Mouse (Mus musculus) ES-E14 (cell line): ENCODE measurements around the gene Slc9a4. TPM values are rescaled to one million over a fixed set of nuclear protein-coding genes. Genes with fewer than 3 reads are reported as not detected.

Source experiments
- DNase-seq: peaks from one replicate; pipeline ENCODE4 v3.0.0-alpha.2; 2013; ENCODE audit warnings: low read depth, low spot score
- H3K27ac ChIP-seq: 2 replicates; pipeline ENCODE4 v1.5.1; 2012; ENCODE audit warnings: low read depth, mild to moderate bottlenecking, low read length, moderate library complexity, mixed read lengths; ENCODE audit not compliant: poor library complexity, insufficient read depth, severe bottlenecking
- H3K36me3 ChIP-seq: 2 replicates; pipeline ENCODE4 v1.6.1; 2012; ENCODE audit warnings: mild to moderate bottlenecking, low read length, moderate library complexity, mixed read lengths; ENCODE audit not compliant: control insufficient read depth, poor library complexity, insufficient read depth, severe bottlenecking
- H3K4me1 ChIP-seq, 2 experiments: fragments of 150-350 bp in 1 of 2; sonication (generic) in 1 of 2; 2 replicates each; pipeline ENCODE4 v1.6.1; 2012; ENCODE audit warnings: low read length in 2 of 2, mild to moderate bottlenecking in 1 of 2, mixed read lengths in 1 of 2; ENCODE audit not compliant: control insufficient read depth in 2 of 2, insufficient read depth in 2 of 2, poor library complexity in 1 of 2
- H3K4me3 ChIP-seq, 2 experiments: fragments of 150-350 bp in 1 of 2; sonication (generic) in 1 of 2; 2 replicates each; pipeline ENCODE4 v1.5.1; 2012; ENCODE audit warnings: low read length in 2 of 2, low read depth in 1 of 2, mild to moderate bottlenecking in 1 of 2, mixed read lengths in 1 of 2; ENCODE audit not compliant: insufficient read depth in 1 of 2, poor library complexity in 1 of 2, severe bottlenecking in 1 of 2
- H3K9ac ChIP-seq: 2 replicates; pipeline ENCODE4 v1.6.1; 2012; ENCODE audit warnings: low read depth, mild to moderate bottlenecking, low read length, mixed read lengths; ENCODE audit not compliant: poor library complexity, insufficient read depth, severe bottlenecking
- H3K9me3 ChIP-seq: fragments of 150-350 bp; sonication (generic); 2 replicates; pipeline ENCODE4 v1.6.1; 2012; ENCODE audit warnings: low read depth, mild to moderate bottlenecking, low read length; ENCODE audit not compliant: control insufficient read depth, insufficient read depth
- CHD2 ChIP-seq: IDR thresholded peaks from 2 replicates; pipeline ENCODE4 v1.6.1; 2014; ENCODE audit warnings: mild to moderate bottlenecking, low read depth, low read length, inconsistent platforms
- HCFC1 ChIP-seq: IDR thresholded peaks from 2 replicates; pipeline ENCODE4 v1.6.1; 2012; ENCODE audit warnings: low read length, inconsistent platforms, borderline replicate concordance; ENCODE audit not compliant: insufficient read depth
- MAFK ChIP-seq: IDR thresholded peaks from 2 replicates; pipeline ENCODE4 v1.6.1; 2014; ENCODE audit warnings: mild to moderate bottlenecking, low read depth, low read length, inconsistent platforms; ENCODE audit not compliant: insufficient read depth
- ZC3H11A ChIP-seq: IDR thresholded peaks from 2 replicates; pipeline ENCODE4 v1.6.1; 2012; ENCODE audit warnings: low read depth, mild to moderate bottlenecking, inconsistent platforms, low read length, borderline replicate concordance
- ZNF384 ChIP-seq: IDR thresholded peaks from 2 replicates; pipeline ENCODE4 v1.6.1; 2012; ENCODE audit warnings: low read depth, low read length, inconsistent platforms
- in situ Hi-C, 2 experiments: fragments of 600-800 bp; cut with MboI; formaldehyde crosslinking; loops; one replicate each; pipeline ENCODE4 v1.15.1; 2025; ENCODE audit warnings: low sequenced_read_pairs in 2 of 2, inconsistent platforms in 1 of 2; ENCODE audit not compliant: unreplicated experiment in 2 of 2
- total RNA-seq: library from RNA; depleted of rRNA; stranded (reverse); fragments of 300-350 nt; gene quantifications from 2 replicates; pipeline ENCODE4 v1.2.3, GENCODE M21; 2012

Slc9a4 gene
- total RNA-seq, 1 experiment: not detected

DNA sequence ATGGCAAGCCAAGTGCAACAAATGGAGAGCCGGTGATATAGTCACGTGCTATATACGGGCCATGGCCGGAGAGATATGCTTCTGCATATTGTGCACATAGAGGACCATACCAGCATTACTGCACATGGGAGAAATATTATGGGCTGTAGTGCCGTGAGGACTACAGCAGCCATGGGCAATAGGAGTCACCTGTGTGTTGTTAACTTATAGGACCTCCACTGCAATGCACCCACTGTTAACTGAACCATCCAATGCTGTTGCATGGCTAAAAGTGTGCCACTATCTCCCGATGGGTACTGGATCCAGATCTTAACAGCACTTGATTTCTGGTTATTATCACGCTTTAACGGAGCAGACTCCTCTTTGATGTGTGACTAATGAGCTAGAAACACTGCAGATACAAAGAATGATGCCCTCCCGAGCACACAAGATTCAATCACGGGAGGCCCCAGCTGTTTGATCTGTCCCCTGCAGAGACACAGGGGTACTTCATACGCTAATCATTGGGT lies 32.8 kb upstream of the Slc9a4 start:
- Histone ChIP-seq H3K4me1 (no peaks in the 10 kb centered on the region), H3K27ac (no peak overlapping the region), H3K36me3 (no peaks in the 10 kb centered on the region; the same call in 1 of the 2 replicates), H3K9me3 (no peaks in the 10 kb centered on the region), H3K4me3 (no peak overlapping the region), H3K9ac (no peak overlapping the region)
- no peak for TF ChIP-seq ZC3H11A
- no peak for TF ChIP-seq HCFC1
- DNase-seq: no peak
- in situ Hi-C loops: no loop called here

DNA sequence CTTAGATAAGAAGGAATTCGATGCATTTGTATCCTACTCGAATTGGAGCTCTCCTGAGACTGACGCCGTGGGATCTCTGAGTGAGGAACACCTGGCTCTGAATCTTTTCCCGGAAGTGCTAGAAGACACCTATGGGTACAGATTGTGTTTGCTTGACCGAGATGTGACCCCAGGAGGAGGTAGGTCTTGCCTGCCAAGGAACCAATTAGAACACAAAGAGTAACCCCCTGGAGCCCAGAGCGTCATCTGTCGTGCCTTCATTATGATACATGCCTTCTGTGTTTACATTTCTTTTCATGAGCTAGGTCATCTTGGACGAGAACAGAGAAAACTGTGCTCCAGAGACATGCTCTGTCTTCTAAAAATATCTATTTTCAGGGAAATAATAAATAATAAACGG lies 32.1 kb upstream of the Slc9a4 start:
- Histone ChIP-seq H3K4me1 (no peaks in the 10 kb centered on the region), H3K9me3 (no peaks in the 10 kb centered on the region), H3K9ac (no peak overlapping the region), H3K4me3 (no peak overlapping the region), H3K36me3 (no peaks in the 10 kb centered on the region; the same call in 1 of the 2 replicates), H3K27ac (no peak overlapping the region)
- no peak for TF ChIP-seq ZC3H11A
- TF ChIP-seq CHD2: no peak
- no peak for TF ChIP-seq HCFC1
- no peak for TF ChIP-seq MAFK
- no peak for TF ChIP-seq ZNF384
- DNase-seq: no peak
- in situ Hi-C loops: no loop called here

- no peaks in the 10 kb centered on the region for H3K9me3 ChIP-seq
- no peak for DNase-seq
- in situ Hi-C loops: no loop called here
- TF ChIP-seq CHD2: no peak
- TF ChIP-seq ZNF384: no peak
- no peak for TF ChIP-seq MAFK
- no peak for TF ChIP-seq HCFC1
- no peak for TF ChIP-seq ZC3H11A
- no peak overlapping the region for H3K27ac ChIP-seq
- H3K36me3 ChIP-seq: no peaks in the 10 kb centered on the region
- H3K9ac ChIP-seq: no peak overlapping the region
- H3K4me1 ChIP-seq: no peaks in the 10 kb centered on the region
- no peak overlapping the region for H3K4me3 ChIP-seq
These were observed 10.5 kb upstream of the Slc9a4 start for GRCm38 (mm10) chr1:40569374-40569773.

DNA sequence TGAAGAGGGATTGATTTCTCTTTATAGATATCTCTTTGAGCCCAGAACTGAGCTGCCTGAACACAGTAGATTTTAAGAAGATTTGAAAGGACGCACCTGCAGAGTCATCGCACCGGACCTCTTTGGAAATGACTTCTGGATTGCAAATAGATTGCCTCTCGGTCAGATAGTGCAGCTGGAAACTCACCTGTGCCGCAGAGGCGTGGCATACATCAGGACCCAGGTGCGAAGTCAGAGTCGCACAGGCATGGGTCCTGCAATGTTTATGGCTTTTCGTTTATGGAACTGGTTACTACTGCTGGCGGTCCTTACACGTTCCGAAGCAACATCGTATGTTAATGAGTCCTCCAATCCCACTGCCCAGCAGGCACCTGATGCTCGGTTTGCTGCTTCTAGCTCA lies 388 bp downstream of the Slc9a4 start:
- H3K36me3 ChIP-seq: no peaks in the 10 kb centered on the region
- H3K4me3 ChIP-seq: no peak overlapping the region
- no peaks in the 10 kb centered on the region for H3K9me3 ChIP-seq
- no peak overlapping the region for H3K27ac ChIP-seq
- in situ Hi-C loops: no loop called here
- no peak for TF ChIP-seq ZC3H11A
- no peak for TF ChIP-seq MAFK
- TF ChIP-seq HCFC1: no peak
- TF ChIP-seq CHD2: no peak
- no peak for TF ChIP-seq ZNF384
- no peak overlapping the region for H3K9ac ChIP-seq
- no peak for DNase-seq
- H3K4me1 ChIP-seq: no peaks in the 10 kb centered on the region

DNA sequence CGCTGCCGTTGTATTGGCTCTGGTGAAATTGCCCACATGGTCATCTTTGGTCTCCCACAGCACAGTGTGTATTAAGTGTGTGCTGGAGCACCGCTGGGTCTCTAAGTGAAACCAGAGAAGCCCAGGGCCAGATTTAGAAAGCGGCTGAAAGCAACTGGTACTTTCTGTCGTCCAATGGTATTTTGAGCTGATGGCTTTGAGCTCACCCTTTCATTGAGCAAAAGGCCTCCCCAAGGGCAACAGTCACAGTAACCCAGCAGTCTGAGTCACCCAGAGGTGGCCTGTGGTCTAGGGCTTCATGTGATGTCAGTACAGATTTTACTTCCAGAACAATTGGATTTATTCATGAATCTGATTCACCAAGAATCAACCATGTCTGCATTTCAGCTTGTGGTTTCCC lies 6.9 kb downstream of the Slc9a4 start:
- no peak for TF ChIP-seq ZC3H11A
- no peak for TF ChIP-seq ZNF384
- TF ChIP-seq HCFC1: no peak
- no peak for TF ChIP-seq MAFK
- TF ChIP-seq CHD2: no peak
- Histone ChIP-seq H3K36me3 (no peaks in the 10 kb centered on the region), H3K4me1 (no peaks in the 10 kb centered on the region), H3K27ac (no peak overlapping the region), H3K9me3 (no peaks in the 10 kb centered on the region), H3K9ac (no peak overlapping the region), H3K4me3 (no peak overlapping the region)
- in situ Hi-C loops: no loop called here
- DNase-seq: no peak
